Mouse (Mus musculus): ENCODE data around the gene Etl4. TPM values are rescaled to one million over a fixed set of nuclear protein-coding genes. Genes with fewer than 3 reads are reported as not detected.

Gene Etl4
- polyA plus RNA-seq, 1 experiment, result 8.2 TPM

DNA sequence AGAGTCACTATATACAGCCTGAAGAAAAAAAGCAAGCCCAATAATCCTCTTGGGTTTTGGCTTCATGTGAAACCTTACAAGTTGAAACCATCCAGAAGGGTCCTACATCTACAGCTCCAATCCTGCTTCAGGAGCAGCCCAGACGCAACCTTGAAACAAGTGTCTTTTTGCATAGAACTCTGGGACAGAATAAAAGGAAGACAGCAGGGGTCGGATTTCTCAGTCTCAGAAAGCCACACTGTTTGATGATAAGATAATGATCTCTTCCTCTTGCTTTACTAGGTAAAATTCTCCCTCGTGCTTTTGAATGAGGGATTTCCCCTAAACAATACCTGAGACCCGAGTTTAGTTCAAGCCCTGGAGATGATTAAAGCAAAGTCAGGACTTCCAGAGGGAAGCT is 385.0 kb downstream of the Etl4 start:
- WGBS, result 24% methylated on average over 4 of the region's 4 CpGs
- Histone ChIP-seq H3K27ac (ENCODE audit: control insufficient read depth, insufficient read depth, low read depth, low read length, poor library complexity) (no peak overlapping the region), H3K4me1 (ENCODE audit: control insufficient read depth, insufficient read depth, low read length) (no peaks in the 10 kb centered on the region), H3K4me3 (replicated peaks; ENCODE audit: control insufficient read depth, low read depth, low read length) (no peak overlapping the region)
- TF ChIP-seq CTCF (IDR thresholded peaks at IDR 0.05; ENCODE audit: control insufficient read depth, insufficient read depth, low read length) (no peak), POLR2A (IDR thresholded peaks at IDR 0.05; ENCODE audit: borderline replicate concordance, control insufficient read depth, low read depth, low read length) (no peak)

DNA sequence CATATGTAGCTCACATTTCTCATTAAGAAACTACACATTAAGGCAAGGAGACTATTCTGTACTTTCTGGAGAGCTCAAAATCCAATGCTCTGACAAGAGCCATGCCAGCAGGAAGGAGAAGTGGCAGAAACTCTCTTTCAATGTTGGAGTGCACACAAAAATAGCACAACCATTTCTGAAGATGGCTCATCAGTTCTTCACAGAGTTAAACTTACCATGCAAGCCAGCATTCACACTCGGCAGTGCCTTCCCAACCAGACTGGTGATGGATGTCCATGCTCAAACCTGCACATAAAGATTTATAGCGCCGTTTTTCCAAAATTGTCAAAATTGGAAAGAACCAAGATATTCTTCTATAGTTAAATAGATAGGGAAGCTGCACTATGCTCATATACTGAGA is 392.9 kb downstream of the Etl4 start:
- no peak overlapping the region for H3K27ac ChIP-seq (ENCODE audit: control insufficient read depth, insufficient read depth, low read depth, low read length, poor library complexity)
- H3K4me3 ChIP-seq (replicated peaks; ENCODE audit: control insufficient read depth, low read depth, low read length), result no peak overlapping the region
- no peaks in the 10 kb centered on the region for H3K4me1 ChIP-seq (ENCODE audit: control insufficient read depth, insufficient read depth, low read length)
- no peak for TF ChIP-seq CTCF (IDR thresholded peaks at IDR 0.05; ENCODE audit: control insufficient read depth, insufficient read depth, low read length)
- TF ChIP-seq POLR2A (IDR thresholded peaks at IDR 0.05; ENCODE audit: borderline replicate concordance, control insufficient read depth, low read depth, low read length), result no peak
- 82% methylated on average over 3 of the region's 3 CpGs for WGBS

DNA sequence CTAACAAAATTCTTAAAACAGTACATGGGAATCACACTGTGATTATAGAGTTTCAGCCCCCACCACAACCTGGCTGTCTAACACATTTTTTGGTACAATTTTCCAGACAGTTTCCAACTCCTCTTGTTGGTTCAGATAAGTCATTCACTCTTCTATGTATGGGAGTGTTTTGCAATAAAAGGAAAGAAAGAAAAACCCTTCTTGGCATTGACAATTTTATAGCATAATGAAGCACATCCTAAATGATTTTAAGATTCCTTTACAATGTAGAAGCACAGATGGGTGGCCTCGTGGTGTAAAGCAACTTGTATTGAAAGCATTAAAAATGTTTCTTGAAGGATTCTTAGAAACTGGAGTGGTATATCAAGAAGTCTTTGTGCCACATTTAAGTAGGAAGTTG is 415.4 kb downstream of the Etl4 start:
- 39% methylated on average over 1 of the region's 1 CpGs for WGBS
- TF ChIP-seq POLR2A (IDR thresholded peaks at IDR 0.05; ENCODE audit: borderline replicate concordance, control insufficient read depth, low read depth, low read length) (no peak), CTCF (IDR thresholded peaks at IDR 0.05; ENCODE audit: control insufficient read depth, insufficient read depth, low read length) (no peak)
- Histone ChIP-seq H3K4me3 (replicated peaks; ENCODE audit: control insufficient read depth, low read depth, low read length) (no peak overlapping the region), H3K27ac (ENCODE audit: control insufficient read depth, insufficient read depth, low read depth, low read length, poor library complexity) (no peak overlapping the region), H3K4me1 (ENCODE audit: control insufficient read depth, insufficient read depth, low read length) (no peaks in the 10 kb centered on the region)

DNA sequence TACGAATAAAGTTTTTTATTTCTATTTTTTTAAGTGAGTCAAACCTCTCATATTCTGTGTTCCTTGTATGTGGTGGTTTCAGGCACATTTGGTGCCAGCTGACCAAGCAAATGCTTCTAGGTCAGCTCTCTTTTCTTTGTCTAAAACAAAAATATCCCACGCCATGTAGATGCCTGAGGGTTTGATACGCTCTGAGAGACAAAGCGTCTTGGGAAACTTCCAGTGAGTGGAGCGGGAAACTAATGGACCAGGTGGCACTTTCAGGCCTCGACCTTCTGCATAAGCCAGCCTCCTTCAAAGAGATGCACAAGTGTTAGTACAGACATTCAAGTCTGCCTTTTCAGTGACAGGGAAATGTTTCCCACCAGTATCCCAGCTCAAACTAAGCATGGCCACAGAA is 426.6 kb downstream of the Etl4 start:
- TF ChIP-seq POLR2A (IDR thresholded peaks at IDR 0.05; ENCODE audit: borderline replicate concordance, control insufficient read depth, low read depth, low read length) (no peak), CTCF (IDR thresholded peaks at IDR 0.05; ENCODE audit: control insufficient read depth, insufficient read depth, low read length) (no peak)
- Histone ChIP-seq H3K4me1 (ENCODE audit: control insufficient read depth, insufficient read depth, low read length) (no peaks in the 10 kb centered on the region), H3K27ac (ENCODE audit: control insufficient read depth, insufficient read depth, low read depth, low read length, poor library complexity) (no peak overlapping the region), H3K4me3 (replicated peaks; ENCODE audit: control insufficient read depth, low read depth, low read length) (no peak overlapping the region)
- WGBS, result 79% methylated on average over 6 of the region's 6 CpGs

DNA sequence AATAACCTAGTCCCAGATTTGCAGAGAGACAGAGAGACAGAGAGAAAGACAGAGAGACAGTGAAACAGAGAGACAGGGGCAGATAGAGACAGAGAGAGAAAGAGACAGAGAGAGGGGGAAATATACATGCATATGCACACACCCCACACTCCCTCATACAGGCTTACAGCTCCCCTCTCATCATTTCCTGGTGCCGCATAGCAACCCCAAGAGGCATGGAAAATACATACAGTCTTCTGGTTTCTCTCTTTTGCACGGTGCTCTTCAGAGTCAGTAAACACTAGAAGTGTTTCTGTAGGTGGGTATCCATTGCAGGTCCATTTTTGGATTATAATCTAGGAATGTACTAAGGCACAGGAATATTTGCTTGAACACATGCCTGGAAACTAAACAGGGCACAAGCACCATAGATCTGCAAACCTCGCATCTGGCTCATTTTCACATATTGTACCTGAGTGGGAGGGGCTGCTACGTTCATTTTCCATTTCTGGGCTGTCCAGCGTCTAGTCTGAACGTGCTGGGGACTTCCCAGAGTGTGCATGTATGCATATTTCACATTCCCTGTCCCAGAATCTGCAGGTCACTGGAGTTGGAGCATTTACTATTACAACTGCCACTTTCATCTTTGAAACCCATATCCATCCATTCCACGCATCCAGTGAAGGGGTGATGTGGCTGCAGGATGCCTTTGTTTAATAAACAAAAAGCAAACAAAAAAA is 429.6 kb downstream of the Etl4 start:
- Histone ChIP-seq H3K4me3 (replicated peaks; ENCODE audit: control insufficient read depth, low read depth, low read length) (no peak overlapping the region), H3K27ac (ENCODE audit: control insufficient read depth, insufficient read depth, low read depth, low read length, poor library complexity) (no peak overlapping the region), H3K4me1 (ENCODE audit: control insufficient read depth, insufficient read depth, low read length) (no peaks in the 10 kb centered on the region)
- 24% methylated on average over 7 of the region's 7 CpGs for WGBS
- TF ChIP-seq POLR2A (IDR thresholded peaks at IDR 0.05; ENCODE audit: borderline replicate concordance, control insufficient read depth, low read depth, low read length) (no peak), CTCF (IDR thresholded peaks at IDR 0.05; ENCODE audit: control insufficient read depth, insufficient read depth, low read length) (no peak)

DNA sequence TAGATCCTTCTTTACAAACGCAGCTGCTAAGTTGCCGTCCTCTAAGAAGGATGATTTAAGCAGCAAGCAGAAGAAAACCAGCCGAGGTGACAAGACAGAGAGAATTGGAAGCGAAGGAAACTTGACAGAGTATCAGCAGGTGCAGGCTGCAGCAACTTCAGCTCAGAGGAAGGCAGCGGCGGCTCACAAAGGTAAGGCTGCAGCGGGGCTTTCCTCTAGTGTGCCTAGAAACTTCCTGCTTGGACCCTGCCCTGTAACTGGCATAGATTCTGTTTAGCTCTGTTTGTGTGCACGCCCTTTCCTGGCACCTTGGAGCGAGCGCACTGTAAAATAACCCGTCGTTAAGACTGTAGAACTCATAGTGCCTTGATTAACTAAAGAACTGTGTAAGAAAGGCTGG is 430.3 kb downstream of the Etl4 start:
- H3K4me3 ChIP-seq (replicated peaks; ENCODE audit: control insufficient read depth, low read depth, low read length), result no peak overlapping the region
- 2% methylated on average over 12 of the region's 12 CpGs for WGBS
- no peaks in the 10 kb centered on the region for H3K4me1 ChIP-seq (ENCODE audit: control insufficient read depth, insufficient read depth, low read length)
- no peak overlapping the region for H3K27ac ChIP-seq (ENCODE audit: control insufficient read depth, insufficient read depth, low read depth, low read length, poor library complexity)
- TF ChIP-seq POLR2A (IDR thresholded peaks at IDR 0.05; ENCODE audit: borderline replicate concordance, control insufficient read depth, low read depth, low read length) (no peak), CTCF (IDR thresholded peaks at IDR 0.05; ENCODE audit: control insufficient read depth, insufficient read depth, low read length) (no peak)

DNA sequence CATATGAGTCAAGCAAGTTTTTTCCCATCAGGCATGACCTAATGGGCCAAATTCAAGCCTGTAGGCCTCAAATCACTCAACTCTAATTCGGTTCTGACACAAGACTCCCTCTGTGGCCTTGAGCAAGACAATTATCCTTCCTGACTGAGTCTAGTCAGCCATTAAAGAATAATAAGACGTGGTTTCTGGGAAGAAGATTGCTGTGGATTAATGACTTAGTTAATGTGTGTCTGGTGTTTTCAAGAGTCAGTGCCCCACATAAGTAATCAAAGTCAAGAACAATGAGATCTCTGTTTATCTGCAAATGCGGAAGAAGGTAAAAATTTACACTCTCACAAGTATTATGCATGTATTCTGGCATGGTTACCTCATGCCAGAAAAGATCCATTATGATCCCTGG is 437.3 kb downstream of the Etl4 start:
- 73% methylated on average over 3 of the region's 3 CpGs for WGBS
- Histone ChIP-seq H3K4me1 (ENCODE audit: control insufficient read depth, insufficient read depth, low read length) (no peaks in the 10 kb centered on the region), H3K4me3 (replicated peaks; ENCODE audit: control insufficient read depth, low read depth, low read length) (no peak overlapping the region), H3K27ac (ENCODE audit: control insufficient read depth, insufficient read depth, low read depth, low read length, poor library complexity) (no peak overlapping the region)
- TF ChIP-seq CTCF (IDR thresholded peaks at IDR 0.05; ENCODE audit: control insufficient read depth, insufficient read depth, low read length) (no peak), POLR2A (IDR thresholded peaks at IDR 0.05; ENCODE audit: borderline replicate concordance, control insufficient read depth, low read depth, low read length) (no peak)

DNA sequence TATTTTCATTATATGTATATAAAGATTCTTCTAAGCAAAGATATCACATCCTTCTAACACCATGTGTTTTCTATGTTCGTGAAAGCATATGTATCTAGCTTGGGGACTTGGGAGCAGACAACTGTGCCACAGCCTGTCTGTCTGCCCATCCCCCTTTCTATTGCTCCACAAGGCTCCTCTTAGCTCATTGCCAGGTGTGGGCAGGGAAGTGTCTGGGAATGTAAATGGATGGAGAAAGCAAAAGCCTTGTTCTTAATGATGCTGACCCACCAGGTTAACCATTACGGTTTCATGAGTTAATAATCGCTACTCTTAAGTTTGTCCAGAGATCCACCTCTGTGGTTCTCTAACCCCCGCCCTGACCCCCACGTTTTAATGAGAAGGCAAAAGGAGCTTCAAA is 439.7 kb downstream of the Etl4 start:
- 79% methylated on average over 5 of the region's 5 CpGs for WGBS

DNA sequence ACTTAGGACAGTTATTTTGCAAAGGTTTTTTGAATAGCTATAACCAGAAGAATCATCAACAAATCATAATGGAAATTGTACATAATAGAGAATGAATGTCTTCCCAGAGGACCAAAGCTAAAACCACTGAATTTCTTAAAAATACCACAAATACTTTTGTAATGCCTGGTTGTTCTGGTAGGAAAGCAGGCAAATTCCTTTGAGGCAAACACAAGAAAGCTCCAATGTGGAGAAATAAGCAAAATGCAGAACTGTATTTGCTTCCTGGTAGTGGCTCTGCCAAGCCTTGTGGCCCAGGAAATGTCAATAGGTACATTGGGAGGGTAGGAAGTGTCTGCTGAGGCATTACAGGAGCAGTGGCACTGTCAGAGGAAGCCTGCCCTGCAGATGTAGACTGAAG is 443.2 kb downstream of the Etl4 start:
- H3K4me3 ChIP-seq (replicated peaks; ENCODE audit: control insufficient read depth, low read depth, low read length), result no peak overlapping the region
- TF ChIP-seq CTCF (IDR thresholded peaks at IDR 0.05; ENCODE audit: control insufficient read depth, insufficient read depth, low read length) (no peak), POLR2A (IDR thresholded peaks at IDR 0.05; ENCODE audit: borderline replicate concordance, control insufficient read depth, low read depth, low read length) (no peak)
- H3K4me1 ChIP-seq (ENCODE audit: control insufficient read depth, insufficient read depth, low read length), result no peaks in the 10 kb centered on the region
- no peak overlapping the region for H3K27ac ChIP-seq (ENCODE audit: control insufficient read depth, insufficient read depth, low read depth, low read length, poor library complexity)

More for the DNA sequence above, 439.7 kb downstream of the Etl4 start:
- Histone ChIP-seq H3K4me1 (ENCODE audit: control insufficient read depth, insufficient read depth, low read length) (no peaks in the 10 kb centered on the region), H3K27ac (ENCODE audit: control insufficient read depth, insufficient read depth, low read depth, low read length, poor library complexity) (no peak overlapping the region), H3K4me3 (replicated peaks; ENCODE audit: control insufficient read depth, low read depth, low read length) (no peak overlapping the region)
- TF ChIP-seq POLR2A (IDR thresholded peaks at IDR 0.05; ENCODE audit: borderline replicate concordance, control insufficient read depth, low read depth, low read length), result no peak
- TF ChIP-seq CTCF (IDR thresholded peaks at IDR 0.05; ENCODE audit: control insufficient read depth, insufficient read depth, low read length), result no peak

All from bone marrow, adult 2 months (tissue).